Mouse (Mus musculus): Measurements from ENCODE around the gene Fam207a. TPM values are rescaled to one million over a fixed set of nuclear protein-coding genes. Genes with fewer than 3 reads are reported as not detected.

Gene Fam207a
- polyA plus RNA-seq (2021; fragmentation: Nextera tagmentation): 26.3 and 30.1 TPM in 2 replicates
- long read RNA-seq, experiment 1, transcript Fam207a-201 (6 exons, 2,394 nt): major isoform, 27 of 34 reads
- long read RNA-seq, experiment 1, partial matches to known transcripts: 2 of 34 reads
- long read RNA-seq, experiment 1, other reads (novel, unspliced or antisense): 5 of 34 reads
- long read RNA-seq, experiment 2, transcript Fam207a-201 (6 exons, 2,394 nt): major isoform, 180 of 211 reads
- long read RNA-seq, experiment 2, transcript Fam207a-203 (6 exons, 788 nt): minor isoform, 9 of 211 reads
- long read RNA-seq, experiment 2, partial matches to known transcripts: 8 of 211 reads
- long read RNA-seq, experiment 2, other reads (novel, unspliced or antisense): 14 of 211 reads

GRCm38 (mm10) chr10:77515385-77516348 is at the start of gene Fam207a:
Gene Fam207a, minus strand, starts transcription at chr10:77515785.

GRCm38 (mm10) chr10:77530140-77530539 is 14.6 kb upstream of the Fam207a start, which contains the start of gene Itgb2:
Gene Itgb2, plus strand, starts transcription at chr10:77530252.

Other genes starting within 250 kb of the Fam207a start
- 14.5 and 15.0 TPM in 2 replicates for gene Adarb1, start 97.5 kb downstream of the Fam207a start, polyA plus RNA-seq (2021; fragmentation: Nextera tagmentation)
- gene Itgb2, start 14.5 kb upstream of the Fam207a start, polyA plus RNA-seq (2021; fragmentation: Nextera tagmentation): 6.9 and 7.4 TPM in 2 replicates
- gene Pttg1ip, start 65.9 kb upstream of the Fam207a start, polyA plus RNA-seq (2021; fragmentation: Nextera tagmentation): 78.1 and 78.4 TPM in 2 replicates
- 138 and 169 TPM in 2 replicates for gene Sumo3, start 90.3 kb upstream of the Fam207a start, polyA plus RNA-seq (2021; fragmentation: Nextera tagmentation)
- gene Gm49325, start 90.4 kb upstream of the Fam207a start, polyA plus RNA-seq (2021; fragmentation: Nextera tagmentation): 2.2 and 4.3 TPM in 2 replicates
- 64.6 and 69.3 TPM in 2 replicates for gene Ube2g2, start 106.5 kb upstream of the Fam207a start, polyA plus RNA-seq (2021; fragmentation: Nextera tagmentation)
- 0.09 and 0.26 TPM in 2 replicates for gene Tspear, start 170.8 kb upstream of the Fam207a start, polyA plus RNA-seq (2021; fragmentation: Nextera tagmentation)
- gene Gm19402, start 175.0 kb upstream of the Fam207a start, polyA plus RNA-seq (2021; fragmentation: Nextera tagmentation): not detected in 2 replicates
- gene Gm9508, start 181.4 kb upstream of the Fam207a start, polyA plus RNA-seq (2021; fragmentation: Nextera tagmentation): not detected in 2 replicates
- not detected in 2 replicates for gene Gm10272, start 190.8 kb upstream of the Fam207a start, polyA plus RNA-seq (2021; fragmentation: Nextera tagmentation)
- gene Gm10024, start 195.7 kb upstream of the Fam207a start, polyA plus RNA-seq (2021; fragmentation: Nextera tagmentation): not detected in 2 replicates
- gene Gm10142, start 200.0 kb upstream of the Fam207a start, polyA plus RNA-seq (2021; fragmentation: Nextera tagmentation): not detected in 2 replicates
- gene Krtap12-1, start 204.8 kb upstream of the Fam207a start, polyA plus RNA-seq (2021; fragmentation: Nextera tagmentation): not detected in 2 replicates
- not detected in 2 replicates for gene Gm10100, start 210.7 kb upstream of the Fam207a start, polyA plus RNA-seq (2021; fragmentation: Nextera tagmentation)
- not detected in 2 replicates for gene Gm18596, start 226.9 kb upstream of the Fam207a start, polyA plus RNA-seq (2021; fragmentation: Nextera tagmentation)
- gene Gm9736, start 235.6 kb upstream of the Fam207a start, polyA plus RNA-seq (2021; fragmentation: Nextera tagmentation): not detected in 2 replicates
- gene Gm3233, start 243.9 kb upstream of the Fam207a start, polyA plus RNA-seq (2021; fragmentation: Nextera tagmentation): not detected in 2 replicates

Measured in layer of hippocampus, adult 6 months (tissue).